Mouse (Mus musculus) bone marrow macrophage, adult 2 months (primary cell): ENCODE data around the gene Zfp292. TPM values are rescaled to one million over a fixed set of nuclear protein-coding genes. Genes with fewer than 3 reads are reported as not detected.

Experiments
- H3K27ac ChIP-seq: 2 replicates; pipeline ENCODE4 v1.5.1; 2012; ENCODE audit warnings: low read depth, low read length; ENCODE audit not compliant: insufficient read depth
- H3K4me1 ChIP-seq: 2 replicates; pipeline ENCODE4 v1.6.1; 2012; ENCODE audit warnings: low read length; ENCODE audit not compliant: control insufficient read depth, insufficient read depth
- H3K4me3 ChIP-seq: 2 replicates; pipeline ENCODE4 v1.5.1; 2012; ENCODE audit warnings: mild to moderate bottlenecking, low read length, moderate library complexity; ENCODE audit not compliant: insufficient read depth
- CTCF ChIP-seq: IDR thresholded peaks from 2 replicates; pipeline ENCODE4 v1.5.1; 2012; ENCODE audit warnings: low read depth, mild to moderate bottlenecking, low read length, moderate library complexity
- POLR2A ChIP-seq: IDR thresholded peaks from 2 replicates; pipeline ENCODE4 v1.6.1; 2012; ENCODE audit warnings: mild to moderate bottlenecking, low read depth, low read length, borderline replicate concordance
- polyA plus RNA-seq: library from polyadenylated mRNA; stranded (reverse); fragments of >200 nt; gene quantifications from 2 replicates; pipeline ENCODE4 v1.2.4, GENCODE M21; 2012; ENCODE audit not compliant: missing spikeins, insufficient read depth, insufficient read length

Zfp292 gene
- polyA plus RNA-seq, 1 experiment: 13.9 TPM

- Histone ChIP-seq H3K4me1 (peaks cover 11% of the 10 kb centered on the region), H3K4me3 (peak overlapping the region; percentile 77), H3K27ac (peak overlapping the region; percentile 26; the same call in 1 of the 2 replicates)
- TF ChIP-seq CTCF: no peak
- no peak for TF ChIP-seq POLR2A
Measured at GRCm38 (mm10) chr4:34885631-34886351, 3.0 kb upstream of the Zfp292 start.

GRCm38 (mm10) chr4:34883366-34884029 lies 738 bp upstream of the Zfp292 start:
- H3K27ac ChIP-seq: peak overlapping the region; percentile 88
- H3K4me3 ChIP-seq: peak overlapping the region; percentile 99
- peaks cover 11% of the 10 kb centered on the region for H3K4me1 ChIP-seq
- TF ChIP-seq POLR2A: no peak
- TF ChIP-seq CTCF: no peak

GRCm38 (mm10) chr4:34882291-34882769 lies 430 bp downstream of the Zfp292 start:
- Histone ChIP-seq H3K4me3 (peak overlapping the region; percentile 99), H3K4me1 (peaks cover 11% of the 10 kb centered on the region), H3K27ac (peak overlapping the region; percentile 88)
- TF ChIP-seq POLR2A (no peak), CTCF (no peak)

GRCm38 (mm10) chr4:34881851-34882250 lies 909 bp downstream of the Zfp292 start:
- peaks cover 11% of the 10 kb centered on the region for H3K4me1 ChIP-seq
- TF ChIP-seq POLR2A (no peak), CTCF (no peak)
- peak overlapping the region; percentile 14; the same call in 1 of the 2 replicates for H3K27ac ChIP-seq
- peak overlapping the region; percentile 99 for H3K4me3 ChIP-seq

GRCm38 (mm10) chr4:34880921-34881650 lies 1.7 kb downstream of the Zfp292 start:
- TF ChIP-seq POLR2A: no peak
- no peak for TF ChIP-seq CTCF
- H3K27ac ChIP-seq: no peak overlapping the region
- H3K4me3 ChIP-seq: peak overlapping the region; percentile 33
- H3K4me1 ChIP-seq: peaks cover 11% of the 10 kb centered on the region

- H3K27ac ChIP-seq: no peak overlapping the region
- H3K4me1 ChIP-seq: peaks cover 22% of the 10 kb centered on the region
- H3K4me3 ChIP-seq: no peak overlapping the region
- TF ChIP-seq POLR2A (no peak), CTCF (no peak)
Measured at GRCm38 (mm10) chr4:34874234-34874633, 8.5 kb downstream of the Zfp292 start.

- peaks cover 25% of the 10 kb centered on the region for H3K4me1 ChIP-seq
- TF ChIP-seq POLR2A (no peak), CTCF (no peak)
- H3K27ac ChIP-seq: no peak overlapping the region
- H3K4me3 ChIP-seq: no peak overlapping the region
Measured at GRCm38 (mm10) chr4:34872896-34873495, 9.8 kb downstream of the Zfp292 start.

GRCm38 (mm10) chr4:34869813-34870212 lies 12.9 kb downstream of the Zfp292 start:
- TF ChIP-seq CTCF (no peak), POLR2A (no peak)
- Histone ChIP-seq H3K4me1 (peaks cover 18% of the 10 kb centered on the region), H3K27ac (no peak overlapping the region), H3K4me3 (no peak overlapping the region)

GRCm38 (mm10) chr4:34861438-34861837 lies 21.3 kb downstream of the Zfp292 start:
- H3K4me1 ChIP-seq: peaks cover 11% of the 10 kb centered on the region
- no peak overlapping the region for H3K4me3 ChIP-seq
- H3K27ac ChIP-seq: no peak overlapping the region
- no peak for TF ChIP-seq CTCF
- TF ChIP-seq POLR2A: no peak
